Mouse (Mus musculus) midbrain, embryonic 14.5 days (tissue): ENCODE measurements around the gene Atxn1. TPM values are rescaled to one million over a fixed set of nuclear protein-coding genes. Genes with fewer than 3 reads are reported as not detected.

Source experiments
- ATAC-seq: fragments of 200-750 bp; cut with Nextera tagmentation; 2 replicates; pipeline ENCODE4 v1.8.0; 2017; ENCODE audit warnings: moderate number of reproducible peaks, moderate library complexity; ENCODE audit not compliant: low FRiP score, low TSS enrichment
- DNase-seq: peaks from one replicate; pipeline ENCODE4 v3.0.0-alpha.2; 2015
- H3K27ac ChIP-seq: fragments of 300-500 bp; sonication (generic); replicated peaks from 2 replicates; pipeline ENCODE4 v1.5.1; 2014; ENCODE audit warnings: mild to moderate bottlenecking, low read depth, low read length, moderate library complexity
- H3K27me3 ChIP-seq: fragments of 300-500 bp; sonication (generic); 2 replicates; pipeline ENCODE4 v1.6.1; 2014; ENCODE audit warnings: low read length, control low read depth, mixed read lengths; ENCODE audit not compliant: control insufficient read depth, insufficient read depth
- H3K36me3 ChIP-seq: fragments of 300-500 bp; sonication (generic); 2 replicates; pipeline ENCODE4 v1.6.1; 2014; ENCODE audit warnings: low read length, control low read depth; ENCODE audit not compliant: control insufficient read depth, insufficient read depth
- H3K4me1 ChIP-seq: fragments of 300-500 bp; sonication (generic); 2 replicates; pipeline ENCODE4 v1.6.1; 2014; ENCODE audit warnings: mild to moderate bottlenecking, antibody characterized with exemption, low read length, control low read depth; ENCODE audit not compliant: control insufficient read depth, insufficient read depth
- H3K4me2 ChIP-seq: fragments of 300-500 bp; sonication (generic); 2 replicates; pipeline ENCODE4 v1.6.1; 2014; ENCODE audit warnings: mild to moderate bottlenecking, low read length, moderate library complexity
- H3K4me3 ChIP-seq: fragments of 300-500 bp; sonication (generic); replicated peaks from 2 replicates; pipeline ENCODE4 v1.5.1; 2014; ENCODE audit warnings: low read depth, low read length
- H3K9ac ChIP-seq: fragments of 300-500 bp; sonication (generic); replicated peaks from 2 replicates; pipeline ENCODE4 v1.6.1; 2014; ENCODE audit warnings: mild to moderate bottlenecking, low read length, moderate library complexity
- H3K9me3 ChIP-seq: fragments of 300-500 bp; sonication (generic); 2 replicates; pipeline ENCODE4 v1.6.1; 2016; ENCODE audit warnings: low read length, control low read depth, mixed read lengths; ENCODE audit not compliant: control insufficient read depth
- WGBS: fragments of 180-500 bp; shearing (Covaris S2); extraction: QIAGEN DNeasy Blood & Tissue Kit; methylation state at CpG from one replicate; pipeline ENCODE4 v1.1.7; 2014; 5-methylcytosine and 5-hydroxymethylcytosine counted together
- polyA plus RNA-seq: library from polyadenylated mRNA; unstranded; fragments of >200 nt; fragmentation: Nextera tagmentation; extraction: Ambion mirVana; gene quantifications from 2 replicates; pipeline ENCODE4 v1.2.1, GENCODE M21; 2014

Atxn1 gene
- polyA plus RNA-seq, 1 experiment from 2014 or later, result 7.3 TPM

DNA sequence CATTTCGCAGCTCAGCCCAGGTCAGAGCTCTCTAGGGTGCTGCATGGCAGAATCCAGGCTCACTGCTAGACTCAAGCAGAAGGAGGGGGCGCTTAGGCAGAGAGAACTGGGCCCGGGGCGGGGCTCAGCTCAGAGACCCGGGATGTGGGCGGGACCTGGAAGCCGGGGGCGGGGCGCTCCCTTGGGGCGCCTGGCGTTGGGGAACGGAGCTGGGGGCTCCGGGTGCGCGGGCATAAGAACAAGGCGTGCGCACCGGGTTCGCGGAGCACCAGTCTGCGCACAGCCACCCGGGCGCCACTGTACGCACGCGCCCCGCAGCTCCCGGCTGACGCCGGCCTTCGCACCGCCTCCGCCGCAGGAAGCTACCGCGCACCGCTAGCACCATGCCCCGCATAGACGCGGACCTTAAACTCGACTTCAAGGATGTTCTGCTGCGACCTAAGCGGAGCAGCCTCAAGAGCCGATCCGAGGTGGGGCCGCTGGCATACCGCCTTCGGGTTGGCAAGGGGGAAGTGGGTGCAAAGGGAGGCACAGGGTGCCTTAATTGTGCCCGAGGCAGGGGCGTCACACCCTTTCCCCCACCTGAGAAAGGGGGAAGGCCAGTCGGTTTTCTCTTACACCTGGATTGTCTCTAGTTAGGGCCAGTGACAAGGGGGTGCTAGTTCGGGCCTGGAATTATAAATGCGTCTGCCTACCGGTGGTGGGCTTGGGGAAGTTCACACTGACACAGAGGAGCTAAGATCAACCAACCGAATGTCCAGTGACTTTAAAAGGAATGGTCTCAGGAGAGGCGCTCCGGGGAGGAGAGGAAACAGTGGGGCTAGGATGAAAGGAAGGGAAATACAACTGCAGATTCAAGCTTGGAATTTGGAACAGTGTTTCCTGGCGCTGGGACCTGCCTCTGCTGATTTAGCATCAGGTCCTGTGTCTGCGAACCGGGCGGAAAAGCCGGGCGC lies 457.3 kb downstream of the Atxn1 start, which contains the start of gene Gmpr:
Gmpr (plus strand) TSS at position 171 of the 956 bp plus-strand sequence.
- Histone ChIP-seq H3K4me2 (peak within 1 kb of the TSS; percentile 94), H3K27me3 (peaks cover 5% of the 10 kb centered on the region; the same call in 1 of the 2 replicates), H3K9ac (peak within 1 kb of the TSS; percentile 66), H3K36me3 (no peaks in the 10 kb centered on the region), H3K9me3 (no peaks in the 10 kb centered on the region), H3K4me3 (peak within 1 kb of the TSS; percentile 52), H3K4me1 (peaks cover 14% of the 10 kb centered on the region; the same call in 1 of the 2 replicates), H3K27ac (peak within 1 kb of the TSS; percentile 67)
- ATAC-seq, result peak; percentile 85
- DNase-seq, result peak; percentile 88
- WGBS, result under 1% methylated on average over 63 of the region's 63 CpGs

DNA sequence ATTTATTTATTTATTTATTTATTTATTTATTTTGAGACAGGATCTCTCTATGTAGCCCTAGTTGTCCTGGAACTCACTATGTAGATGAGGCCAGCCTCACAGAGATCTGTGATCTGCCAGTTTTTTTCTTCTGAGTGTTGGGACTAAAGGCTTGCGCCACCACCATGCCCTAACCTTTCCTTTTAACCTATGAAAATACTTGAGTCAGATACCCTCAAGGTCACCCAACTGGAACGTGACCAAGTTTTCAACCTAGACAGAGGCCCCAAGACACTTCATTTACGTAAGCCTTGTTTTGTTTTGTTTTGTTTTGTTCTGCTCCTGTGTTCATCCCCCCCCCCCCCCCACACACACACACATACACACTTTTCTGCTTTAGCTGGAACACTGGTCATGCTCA lies 459.3 kb downstream of the Atxn1 start:
- Histone ChIP-seq H3K9ac (no peak overlapping the region), H3K36me3 (no peaks in the 10 kb centered on the region), H3K4me2 (no peak overlapping the region)

DNA sequence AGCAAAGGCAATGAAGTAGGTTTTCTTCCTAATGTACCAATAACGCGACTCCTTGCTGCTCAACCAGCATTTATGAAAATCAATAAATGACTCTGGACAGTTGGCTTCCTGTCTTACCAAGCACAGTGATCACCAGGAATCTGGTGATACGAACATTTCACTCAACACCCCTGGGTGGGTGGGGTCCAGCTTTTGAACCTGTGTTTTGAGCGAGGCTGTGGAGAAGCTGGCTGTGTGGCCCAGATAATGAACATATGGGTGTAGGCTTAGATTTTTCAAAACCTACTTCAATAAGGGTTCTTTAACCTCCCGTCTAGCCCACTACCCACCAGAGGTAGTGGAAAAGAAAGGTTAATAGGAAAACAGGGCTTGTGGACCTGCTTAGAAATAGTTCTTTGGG lies 462.0 kb downstream of the Atxn1 start:
- H3K27me3 ChIP-seq, result peaks cover 5% of the 10 kb centered on the region; the same call in 1 of the 2 replicates
- ATAC-seq (no peak), DNase-seq (no peak)
- no peak overlapping the region for H3K27ac ChIP-seq
- H3K9ac ChIP-seq, result no peak overlapping the region
- 92% methylated on average over 5 of the region's 5 CpGs for WGBS
- no peak overlapping the region for H3K4me3 ChIP-seq
- H3K9me3 ChIP-seq, result no peaks in the 10 kb centered on the region
- H3K36me3 ChIP-seq, result no peaks in the 10 kb centered on the region
- peaks cover 2% of the 10 kb centered on the region; the same call in 1 of the 2 replicates for H3K4me1 ChIP-seq
- no peak overlapping the region for H3K4me2 ChIP-seq

More for the DNA sequence above, 459.3 kb downstream of the Atxn1 start:
- 94% methylated on average over 3 of the region's 3 CpGs for WGBS
- Histone ChIP-seq H3K27ac (no peak overlapping the region), H3K4me3 (no peak overlapping the region), H3K9me3 (no peaks in the 10 kb centered on the region), H3K27me3 (peaks cover 5% of the 10 kb centered on the region; the same call in 1 of the 2 replicates), H3K4me1 (peaks cover 14% of the 10 kb centered on the region; the same call in 1 of the 2 replicates)
- no peak for DNase-seq
- ATAC-seq, result no peak

DNA sequence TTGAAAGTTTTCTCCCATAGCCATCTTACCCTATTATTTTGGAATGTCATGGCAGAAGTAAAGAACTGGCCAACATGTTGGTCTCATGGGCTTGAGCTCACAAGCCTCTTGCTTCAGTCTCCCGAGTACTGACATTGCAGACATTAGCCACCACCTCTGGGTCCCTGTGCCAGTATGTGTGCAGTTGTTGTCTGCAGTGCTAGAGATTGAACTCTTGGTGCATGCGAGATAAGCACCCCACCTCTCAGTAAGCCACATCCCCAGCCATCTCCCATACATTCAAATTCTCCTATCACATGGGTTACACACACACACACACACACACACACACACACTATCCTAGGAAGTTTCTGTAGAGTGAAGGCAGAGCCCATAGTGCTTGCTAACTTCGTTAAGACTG lies 464.9 kb downstream of the Atxn1 start:
- Histone ChIP-seq H3K9ac (no peak overlapping the region), H3K4me2 (no peak overlapping the region), H3K4me3 (no peak overlapping the region), H3K27ac (no peak overlapping the region), H3K27me3 (no peaks in the 10 kb centered on the region), H3K36me3 (no peaks in the 10 kb centered on the region), H3K9me3 (no peaks in the 10 kb centered on the region), H3K4me1 (no peaks in the 10 kb centered on the region)
- 87% methylated on average over 3 of the region's 3 CpGs for WGBS
- DNase-seq, result no peak
- no peak for ATAC-seq
